Mouse (Mus musculus): Measurements from ENCODE around the gene Rac2. TPM values are rescaled to one million over a fixed set of nuclear protein-coding genes. Genes with fewer than 3 reads are reported as not detected.

The Rac2 gene
- polyA plus RNA-seq, 1 experiment from 2014 or later: 3.1 TPM

- Histone ChIP-seq H3K9me3 (peaks cover 6% of the 10 kb centered on the region; the same call in 1 of the 2 replicates), H3K27ac (0 out of 2 replicates have a peak overlapping the region, but pooled peaks have one; percentile 15), H3K27me3 (ENCODE audit: poor library complexity, severe bottlenecking) (no peaks in the 10 kb centered on the region), H3K4me3 (no peak overlapping the region), H3K36me3 (replicated peaks) (no peaks in the 10 kb centered on the region), H3K4me1 (peaks cover 18% of the 10 kb centered on the region)
- WGBS: 70% methylated on average over 10 of the region's 10 CpGs
- DNase-seq (ENCODE audit: extremely low spot score, low spot score): no peak
These were observed 14.7 kb downstream of the Rac2 start for GRCm38 (mm10) chr15:78557693-78558535.

DNA sequence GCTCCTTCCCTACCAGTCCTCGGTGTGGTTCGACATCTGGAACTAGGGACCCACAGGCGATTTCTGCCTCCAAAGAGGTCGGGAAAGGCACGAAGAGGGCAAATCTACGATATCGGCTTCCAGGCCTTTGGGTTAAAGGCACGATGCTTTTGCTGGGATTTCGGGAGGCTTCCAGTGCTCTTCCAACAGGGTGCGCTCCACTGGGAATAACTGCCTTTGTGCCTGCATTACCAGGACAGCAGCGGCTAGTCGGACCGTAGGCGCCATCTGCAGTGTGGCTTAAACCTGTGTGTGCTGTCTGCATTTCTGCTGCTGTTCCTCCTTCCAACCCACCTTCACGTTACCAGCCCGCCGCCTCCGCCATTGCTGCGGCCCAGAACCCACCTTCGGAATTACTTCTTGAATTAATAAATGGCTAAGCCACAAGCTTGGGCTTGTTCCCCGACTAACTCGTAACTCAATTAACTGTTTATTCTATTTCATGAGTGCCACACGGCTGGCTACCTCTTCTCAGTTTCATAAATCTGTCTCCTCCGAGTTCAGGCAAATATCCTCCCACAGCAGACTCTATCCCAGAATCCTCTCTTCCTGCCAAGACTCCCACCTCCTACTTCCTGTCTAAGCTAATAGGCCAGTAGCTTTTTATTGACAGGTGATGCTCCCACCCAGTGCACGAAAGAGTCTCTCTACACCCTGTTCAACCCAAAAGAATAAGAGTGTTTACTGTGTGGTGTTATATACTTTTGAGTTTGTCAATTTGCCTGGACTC, 17.9 kb downstream of the Rac2 start:
- no peak for DNase-seq (ENCODE audit: extremely low spot score, low spot score)
- H3K4me1 ChIP-seq: peaks cover 18% of the 10 kb centered on the region
- no peaks in the 10 kb centered on the region for H3K27me3 ChIP-seq (ENCODE audit: poor library complexity, severe bottlenecking)
- H3K36me3 ChIP-seq (replicated peaks): no peaks in the 10 kb centered on the region
- WGBS: 63% methylated on average over 25 of the region's 25 CpGs
- H3K4me3 ChIP-seq: peak overlapping the region; percentile 32
- H3K9me3 ChIP-seq: peaks cover 20% of the 10 kb centered on the region
- 0 out of 2 replicates have a peak overlapping the region, but pooled peaks have one; percentile 40 for H3K27ac ChIP-seq

GRCm38 (mm10) chr15:78549189-78549734, 23.3 kb downstream of the Rac2 start:
- Histone ChIP-seq H3K9me3 (peaks cover 20% of the 10 kb centered on the region), H3K36me3 (replicated peaks) (no peaks in the 10 kb centered on the region), H3K4me3 (no peak overlapping the region), H3K4me1 (peaks cover 28% of the 10 kb centered on the region), H3K27ac (no peak overlapping the region), H3K27me3 (ENCODE audit: poor library complexity, severe bottlenecking) (peaks cover 20% of the 10 kb centered on the region)
- WGBS: 81% methylated on average over 4 of the region's 4 CpGs
- DNase-seq (ENCODE audit: extremely low spot score, low spot score): no peak

DNA sequence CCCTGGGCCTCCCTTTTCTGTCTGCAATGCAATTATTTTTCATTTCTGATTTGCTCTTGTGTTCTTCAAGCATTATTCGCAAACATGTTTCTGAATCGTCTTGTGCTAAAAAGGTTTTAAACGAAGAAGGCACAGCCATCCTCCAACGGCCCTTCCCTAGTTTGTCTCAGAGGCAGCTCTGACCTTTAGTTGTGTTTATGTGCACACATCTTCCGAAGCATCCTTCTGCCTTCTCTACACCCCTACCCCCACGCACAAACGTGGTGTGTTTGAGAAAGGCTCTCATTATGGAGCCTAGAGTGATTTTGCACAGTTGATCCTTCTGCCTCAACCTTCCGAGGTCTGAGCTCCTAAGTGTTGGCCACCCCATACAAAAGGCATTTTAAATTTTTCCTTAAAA, 23.9 kb downstream of the Rac2 start:
- WGBS: 77% methylated on average over 8 of the region's 8 CpGs
- DNase-seq (ENCODE audit: extremely low spot score, low spot score): no peak
- H3K4me3 ChIP-seq: no peak overlapping the region
- H3K9me3 ChIP-seq: peaks cover 20% of the 10 kb centered on the region
- no peak overlapping the region for H3K27ac ChIP-seq
- peaks cover 32% of the 10 kb centered on the region for H3K4me1 ChIP-seq
- no peaks in the 10 kb centered on the region for H3K36me3 ChIP-seq (replicated peaks)
- H3K27me3 ChIP-seq (ENCODE audit: poor library complexity, severe bottlenecking): peaks cover 25% of the 10 kb centered on the region

DNA sequence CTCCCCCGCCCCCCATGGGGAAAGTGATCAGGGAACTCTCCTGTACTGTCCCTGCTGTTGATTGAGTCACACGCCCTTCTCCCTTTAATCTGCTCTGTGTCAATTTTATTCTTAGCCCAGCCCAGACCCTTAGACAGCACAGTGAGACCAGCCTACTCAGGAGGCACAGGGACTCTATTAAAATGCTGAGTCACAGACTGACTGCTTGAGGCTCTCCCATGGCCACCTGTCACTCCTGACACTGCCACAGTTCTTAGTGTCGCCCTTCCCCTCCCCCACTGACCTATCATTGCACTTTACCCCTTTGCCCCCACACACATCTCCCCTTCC, 24.3 kb downstream of the Rac2 start:
- Histone ChIP-seq H3K27me3 (ENCODE audit: poor library complexity, severe bottlenecking) (peaks cover 29% of the 10 kb centered on the region), H3K4me3 (no peak overlapping the region), H3K36me3 (replicated peaks) (no peaks in the 10 kb centered on the region), H3K27ac (no peak overlapping the region), H3K9me3 (peaks cover 17% of the 10 kb centered on the region), H3K4me1 (peaks cover 32% of the 10 kb centered on the region)
- DNase-seq (ENCODE audit: extremely low spot score, low spot score): no peak
- WGBS: 36% methylated on average over 3 of the region's 3 CpGs

DNA sequence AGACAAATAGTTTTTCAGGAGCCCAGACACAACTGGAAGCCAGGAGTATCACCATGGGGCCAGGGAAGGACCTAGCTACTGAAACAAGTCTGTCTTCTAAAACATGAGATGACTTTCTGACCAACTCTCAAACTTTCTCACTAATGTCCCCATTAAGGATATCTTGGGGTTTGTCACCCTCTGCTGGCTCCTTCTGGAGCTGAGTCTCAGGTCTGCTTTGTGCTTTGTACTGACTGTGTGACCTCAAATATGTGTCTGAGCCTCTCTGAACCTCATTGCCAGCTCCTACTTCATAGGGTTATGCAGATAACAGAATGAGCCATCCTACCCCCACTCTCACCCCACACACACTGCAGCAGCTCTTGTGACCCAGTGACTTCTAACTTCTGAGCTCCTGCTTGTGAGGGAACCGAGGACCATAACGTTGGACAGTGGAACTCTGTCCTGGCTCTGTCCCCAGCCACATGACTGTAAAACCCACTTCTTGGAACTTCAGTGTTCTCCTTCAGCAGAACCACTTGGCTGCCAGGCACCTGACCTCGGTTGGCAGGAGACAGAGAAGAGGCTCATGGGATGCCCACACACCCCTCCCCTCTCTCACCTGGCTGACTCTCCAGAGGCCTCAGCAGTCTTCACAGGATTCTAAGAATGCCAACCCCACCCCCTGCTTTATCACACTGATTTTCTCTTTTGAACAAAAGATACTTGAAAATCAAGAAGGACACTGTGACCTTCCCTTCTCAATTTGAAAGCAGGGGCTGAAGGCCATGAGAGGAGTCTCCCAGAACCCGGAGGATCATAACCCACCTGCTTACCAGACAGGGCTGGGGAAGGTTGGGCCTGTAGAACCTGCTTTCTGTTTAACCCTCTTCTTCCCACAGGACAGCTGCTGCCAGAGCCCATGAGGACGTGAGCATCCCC, 24.9 kb downstream of the Rac2 start:
- Histone ChIP-seq H3K36me3 (replicated peaks) (no peaks in the 10 kb centered on the region), H3K27me3 (ENCODE audit: poor library complexity, severe bottlenecking) (peaks cover 35% of the 10 kb centered on the region), H3K4me1 (peaks cover 32% of the 10 kb centered on the region), H3K27ac (0 out of 2 replicates have a peak overlapping the region, but pooled peaks have one; percentile 1), H3K9me3 (peaks cover 13% of the 10 kb centered on the region), H3K4me3 (no peak overlapping the region)
- WGBS: 53% methylated on average over 5 of the region's 5 CpGs
- no peak for DNase-seq (ENCODE audit: extremely low spot score, low spot score)

DNA sequence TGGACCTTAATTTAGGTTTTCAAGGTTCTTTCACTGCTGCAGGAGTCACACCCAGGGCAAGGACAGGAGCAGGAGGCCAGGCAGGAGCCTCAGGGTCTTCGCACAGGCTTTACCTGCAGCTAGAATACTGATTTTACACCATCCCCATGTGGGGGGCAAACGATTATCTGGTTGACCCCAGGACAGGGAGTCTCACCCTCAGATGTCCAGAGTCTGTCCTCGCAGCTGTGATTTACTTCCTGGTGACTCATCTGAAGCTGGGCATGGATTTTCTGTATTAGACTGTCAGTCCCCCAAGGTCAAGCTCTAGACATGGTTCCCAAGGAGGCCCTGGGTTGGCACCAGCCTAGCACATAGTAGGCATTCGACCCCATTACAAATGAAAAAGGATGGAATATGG, 26.5 kb downstream of the Rac2 start:
- 79% methylated on average over 4 of the region's 4 CpGs for WGBS
- no peak for DNase-seq (ENCODE audit: extremely low spot score, low spot score)
- peaks cover 3% of the 10 kb centered on the region for H3K9me3 ChIP-seq
- H3K27me3 ChIP-seq (ENCODE audit: poor library complexity, severe bottlenecking): peaks cover 40% of the 10 kb centered on the region
- no peak overlapping the region for H3K27ac ChIP-seq
- H3K4me1 ChIP-seq: peaks cover 32% of the 10 kb centered on the region
- H3K4me3 ChIP-seq: no peak overlapping the region
- no peaks in the 10 kb centered on the region for H3K36me3 ChIP-seq (replicated peaks)

- no peak for DNase-seq (ENCODE audit: extremely low spot score, low spot score)
These were observed 28.0 kb downstream of the Rac2 start, which contains the start of gene Sstr3 for GRCm38 (mm10) chr15:78544561-78545001. TSS of gene Sstr3 (minus strand) at chr15:78544685.

GRCm38 (mm10) chr15:78544041-78544440, 28.5 kb downstream of the Rac2 start:
- H3K9me3 ChIP-seq: no peaks in the 10 kb centered on the region
- peaks cover 60% of the 10 kb centered on the region for H3K27me3 ChIP-seq (ENCODE audit: poor library complexity, severe bottlenecking)
- no peak overlapping the region for H3K4me3 ChIP-seq
- no peaks in the 10 kb centered on the region for H3K36me3 ChIP-seq (replicated peaks)
- peaks cover 27% of the 10 kb centered on the region for H3K4me1 ChIP-seq
- DNase-seq (ENCODE audit: extremely low spot score, low spot score): no peak
- WGBS: 85% methylated on average over 15 of the region's 15 CpGs
- no peak overlapping the region for H3K27ac ChIP-seq

More at GRCm38 (mm10) chr15:78544561-78545001, 28.0 kb downstream of the Rac2 start, which contains the start of gene Sstr3:
- WGBS: 10% methylated on average over 14 of the region's 14 CpGs
- no peak within 1 kb of the TSS; the same call in 1 of the 2 replicates for H3K4me3 ChIP-seq
- H3K4me1 ChIP-seq: peaks cover 30% of the 10 kb centered on the region
- H3K27ac ChIP-seq: 0 out of 2 replicates have a peak within 1 kb of the TSS, but pooled peaks have one; percentile 1
- H3K9me3 ChIP-seq: no peaks in the 10 kb centered on the region
- H3K27me3 ChIP-seq (ENCODE audit: poor library complexity, severe bottlenecking): peaks cover 54% of the 10 kb centered on the region
- H3K36me3 ChIP-seq (replicated peaks): no peaks in the 10 kb centered on the region

DNA sequence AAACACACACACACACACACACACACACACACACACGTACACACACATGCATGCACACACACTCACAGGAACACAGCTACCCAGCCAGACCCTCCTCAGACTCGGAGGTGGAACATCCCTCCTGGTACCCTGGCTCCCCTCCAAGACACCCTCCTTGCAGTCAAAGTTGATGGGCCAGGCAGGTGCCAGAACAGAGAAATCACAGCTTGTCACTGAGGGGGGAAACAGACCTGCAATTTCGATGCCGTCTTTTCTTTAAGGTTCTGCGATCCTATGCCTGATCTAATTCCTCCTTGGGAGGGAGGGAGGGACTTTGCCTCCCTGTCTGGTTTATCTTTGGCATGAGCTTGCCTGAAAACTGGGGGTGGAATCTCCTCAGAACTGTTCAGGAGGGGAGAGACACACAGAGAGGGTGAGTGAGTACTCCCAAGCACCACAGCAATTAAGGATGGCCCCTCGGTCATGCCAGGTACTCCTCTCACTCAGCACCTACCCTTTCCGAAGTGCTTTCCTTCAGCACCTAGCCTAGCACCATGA, 29.7 kb downstream of the Rac2 start:
- Histone ChIP-seq H3K4me1 (peaks cover 16% of the 10 kb centered on the region), H3K27ac (no peak overlapping the region), H3K4me3 (no peak overlapping the region), H3K9me3 (no peaks in the 10 kb centered on the region), H3K27me3 (ENCODE audit: poor library complexity, severe bottlenecking) (peaks cover 70% of the 10 kb centered on the region), H3K36me3 (replicated peaks) (no peaks in the 10 kb centered on the region)
- WGBS: 76% methylated on average over 7 of the region's 7 CpGs
- DNase-seq (ENCODE audit: extremely low spot score, low spot score): no peak

DNA sequence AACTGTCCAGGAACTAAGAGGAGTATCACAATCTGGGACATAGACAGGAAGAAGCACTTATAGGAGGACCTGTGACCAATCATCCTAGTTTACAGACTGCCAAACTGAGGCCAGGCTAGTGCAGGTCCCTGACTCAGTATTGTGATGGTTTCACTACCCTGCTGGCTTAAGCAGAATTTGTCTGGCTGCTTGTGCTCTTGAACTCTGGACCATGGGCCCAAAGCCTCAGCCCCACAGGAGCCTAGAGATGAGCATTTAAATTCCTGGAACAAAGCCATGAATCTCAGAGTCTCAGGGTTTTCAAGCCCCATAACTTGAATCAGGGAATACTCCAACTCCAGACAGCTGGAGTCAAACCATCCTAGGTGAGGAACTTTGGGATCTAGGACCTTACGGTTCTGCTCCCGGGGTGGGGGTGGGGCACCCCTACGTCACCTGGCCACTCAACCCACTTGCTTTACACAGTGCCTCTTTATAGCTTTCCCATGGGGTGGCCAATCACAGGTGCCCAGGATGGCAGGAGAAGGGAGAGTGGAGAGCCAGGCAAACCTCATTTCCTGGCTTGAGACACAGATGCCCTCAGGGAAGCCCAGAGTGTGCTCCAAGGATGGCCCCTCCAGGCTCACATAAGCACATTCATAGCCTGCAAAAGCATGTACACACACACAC, 30.4 kb downstream of the Rac2 start:
- 79% methylated on average over 3 of the region's 3 CpGs for WGBS
- Histone ChIP-seq H3K4me1 (peaks cover 12% of the 10 kb centered on the region), H3K27me3 (ENCODE audit: poor library complexity, severe bottlenecking) (peaks cover 70% of the 10 kb centered on the region), H3K9me3 (no peaks in the 10 kb centered on the region), H3K4me3 (no peak overlapping the region), H3K36me3 (replicated peaks) (no peaks in the 10 kb centered on the region), H3K27ac (no peak overlapping the region)
- no peak for DNase-seq (ENCODE audit: extremely low spot score, low spot score)

All from forebrain, embryonic 10.5 days (tissue).